Mouse (Mus musculus): ENCODE measurements around the gene Ttc24.

The Ttc24 gene

DNA sequence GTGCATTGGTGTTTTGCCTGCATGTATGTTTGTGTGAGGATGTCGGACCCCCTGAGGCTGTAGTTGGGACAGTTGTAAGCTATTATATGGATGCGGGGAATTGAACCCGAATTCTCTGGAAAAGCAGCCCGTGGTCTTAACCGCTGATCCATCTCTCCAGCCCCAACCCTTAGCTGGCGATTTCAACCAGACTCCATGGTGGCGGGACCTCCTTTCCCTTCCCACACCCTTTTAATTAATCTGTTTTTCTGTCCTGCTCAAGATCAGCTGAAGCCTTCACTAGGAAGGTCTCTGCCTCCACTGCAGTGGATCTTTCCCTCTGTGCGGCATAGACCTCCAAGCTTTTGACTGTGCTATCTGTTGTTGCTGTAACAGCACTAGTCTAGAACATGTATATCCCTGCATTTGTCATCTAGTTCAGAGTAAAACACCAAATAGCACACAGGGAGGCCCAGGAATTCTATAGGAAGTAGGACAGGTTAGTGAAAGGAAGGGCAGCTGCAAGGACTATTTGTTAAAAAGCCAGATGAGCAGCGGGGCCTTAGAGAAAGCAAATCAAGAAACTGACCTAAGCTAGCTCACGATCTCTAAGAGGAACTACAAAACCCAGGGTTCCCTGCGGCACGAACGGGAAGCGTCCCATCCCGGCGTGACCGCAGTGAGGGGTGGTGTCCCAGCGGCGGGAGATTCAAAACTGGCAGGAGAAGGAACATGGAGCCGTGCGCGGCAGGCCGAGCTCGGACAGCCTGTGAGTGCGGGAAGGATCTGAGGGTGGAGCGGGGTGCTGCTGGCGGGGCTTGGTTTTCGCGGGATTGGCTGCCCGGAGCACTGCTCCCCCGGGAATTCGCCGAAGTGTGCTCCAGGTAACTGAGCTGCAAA, 3.5 kb upstream of the Ttc24 start, which contains the start of gene Iqgap3:
TSS of gene Iqgap3 (plus strand) at position 627 of the 879 bp plus-strand sequence.
- peak; percentile 92 for DNase-seq (ENCODE audit: inconsistent ontology term)

DNA sequence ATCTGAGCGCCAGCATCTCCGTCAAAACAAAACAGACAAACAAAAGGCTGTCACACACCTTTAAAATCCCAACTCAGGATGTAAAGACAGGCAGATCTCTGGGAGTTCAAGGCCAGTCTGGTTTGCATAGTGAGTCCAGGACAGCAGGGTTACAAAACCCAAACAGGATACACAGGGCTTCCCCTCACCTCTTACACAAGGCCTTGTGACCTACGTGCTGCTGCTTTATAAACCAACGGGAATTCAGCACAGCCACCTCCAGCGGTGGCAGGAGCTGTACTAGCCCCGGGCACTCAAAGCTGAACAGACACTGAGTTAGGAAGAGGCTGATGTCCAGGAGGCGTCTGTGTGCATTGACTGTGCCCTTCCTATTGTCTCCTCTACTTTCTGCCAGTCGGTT, 663 bp downstream of the Ttc24 start:
- no peak for DNase-seq (ENCODE audit: inconsistent ontology term)

DNA sequence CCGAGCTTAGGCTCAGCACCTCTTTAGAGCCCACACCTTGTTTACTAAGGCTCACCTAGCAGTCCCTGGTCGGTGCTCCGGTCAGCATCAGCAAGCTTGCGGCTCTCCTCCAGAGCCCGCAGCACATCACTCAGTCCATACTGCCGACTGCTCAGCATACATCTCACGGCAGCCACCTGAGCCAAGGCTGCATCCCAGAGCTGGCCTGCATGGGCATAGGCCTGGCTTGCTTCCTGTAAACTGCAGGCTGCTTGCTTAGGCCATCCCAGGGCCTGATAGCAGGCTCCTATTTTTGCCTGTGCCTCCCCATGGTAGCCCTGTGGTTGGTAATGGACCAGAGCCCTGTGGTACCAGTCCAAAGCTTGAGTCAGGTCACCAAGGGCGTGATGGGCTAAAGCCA, 3.3 kb downstream of the Ttc24 start:
- DNase-seq (ENCODE audit: inconsistent ontology term) = no peak

GRCm38 (mm10) chr3:88074351-88074750, 3.8 kb downstream of the Ttc24 start:
- no peak for DNase-seq (ENCODE audit: inconsistent ontology term)

DNA sequence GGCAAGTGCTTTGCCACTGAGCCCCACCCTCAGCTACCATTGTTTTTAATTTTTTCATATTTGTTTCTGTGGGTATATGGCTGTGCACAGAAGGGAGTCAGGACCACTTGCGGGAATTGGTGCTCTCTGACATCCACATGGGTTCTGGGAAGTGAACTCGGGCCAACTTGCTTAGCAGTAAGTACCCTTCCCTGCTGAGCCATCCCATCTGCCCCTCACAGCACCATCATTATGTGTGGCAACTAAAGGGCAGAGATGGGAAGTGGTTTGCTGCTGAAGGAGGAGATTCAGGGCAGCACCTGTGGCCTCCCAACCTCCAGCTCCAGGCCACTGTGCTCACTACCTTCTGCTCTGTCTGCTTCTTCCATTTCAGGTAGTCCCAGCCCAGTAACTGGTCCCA, 4.5 kb downstream of the Ttc24 start:
- DNase-seq (ENCODE audit: inconsistent ontology term) = no peak

- DNase-seq (ENCODE audit: inconsistent ontology term) = peak; percentile 84
Measured at GRCm38 (mm10) chr3:88071783-88072182, 6.3 kb downstream of the Ttc24 start.

GRCm38 (mm10) chr3:88068386-88068785, 9.7 kb downstream of the Ttc24 start:
- DNase-seq (ENCODE audit: inconsistent ontology term) = no peak

DNA sequence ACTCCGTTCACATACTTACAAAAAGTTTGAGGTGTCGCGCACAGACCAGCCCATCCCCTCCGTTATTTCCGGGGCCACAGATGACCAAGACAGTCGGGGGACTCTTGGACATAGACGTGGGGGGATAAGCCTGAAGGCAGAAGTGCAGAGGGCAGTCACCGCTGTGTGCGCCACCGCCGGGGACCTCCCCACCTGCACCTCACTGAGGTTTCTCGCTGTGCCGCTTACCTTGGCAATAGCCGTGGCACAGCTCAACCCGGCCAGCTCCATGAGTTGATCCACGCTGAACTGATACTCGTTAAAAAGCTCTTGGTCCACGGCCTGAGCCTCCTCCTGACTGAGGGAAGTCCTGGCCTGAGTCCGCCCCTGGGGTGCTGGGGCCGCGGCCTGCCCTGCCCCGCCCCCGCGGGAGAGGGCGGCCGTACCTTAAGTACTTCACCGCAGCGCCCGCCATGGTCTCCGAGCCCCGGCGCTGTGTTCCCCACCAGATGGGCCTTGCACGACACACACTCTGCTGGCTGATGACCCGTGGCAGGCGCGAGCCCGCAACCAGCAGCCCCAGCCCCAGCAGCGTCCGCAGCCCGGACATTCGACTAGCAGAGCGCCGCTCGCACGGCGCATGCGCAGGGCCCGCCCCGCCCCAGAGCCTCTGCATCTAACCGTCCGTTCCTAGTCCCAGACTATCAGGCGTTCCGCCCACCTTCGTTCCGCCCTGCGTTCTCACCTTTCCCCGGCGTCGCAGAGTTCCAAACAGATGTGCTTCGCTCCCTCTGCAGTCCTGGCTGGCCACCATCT, 20.0 kb downstream of the Ttc24 start, which contains the start of gene Naxe:
TSS of gene Naxe (minus strand) at position 594 of the 795 bp plus-strand sequence.
- DNase-seq (ENCODE audit: inconsistent ontology term) = peak; percentile 94

DNA sequence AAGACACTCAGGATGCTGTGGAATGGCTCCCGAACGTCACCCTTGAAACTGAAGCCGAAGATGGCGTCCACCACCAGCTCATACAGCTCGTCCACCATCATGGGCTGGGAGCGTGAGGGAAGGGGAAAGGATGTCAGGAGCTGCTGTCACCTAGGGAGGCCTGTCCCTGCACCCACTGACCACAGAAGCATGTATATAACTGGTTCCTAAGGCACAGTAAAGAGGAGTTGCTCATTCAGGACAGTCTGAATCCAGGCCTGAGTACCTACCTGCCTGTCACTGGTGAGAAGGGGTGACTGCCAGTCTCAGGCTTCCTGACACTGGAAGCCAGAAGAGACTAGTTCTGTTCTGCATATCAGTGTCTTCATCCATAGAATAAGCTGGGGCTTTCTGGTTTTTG, 21.1 kb downstream of the Ttc24 start:
- no peak for DNase-seq (ENCODE audit: inconsistent ontology term)

DNA sequence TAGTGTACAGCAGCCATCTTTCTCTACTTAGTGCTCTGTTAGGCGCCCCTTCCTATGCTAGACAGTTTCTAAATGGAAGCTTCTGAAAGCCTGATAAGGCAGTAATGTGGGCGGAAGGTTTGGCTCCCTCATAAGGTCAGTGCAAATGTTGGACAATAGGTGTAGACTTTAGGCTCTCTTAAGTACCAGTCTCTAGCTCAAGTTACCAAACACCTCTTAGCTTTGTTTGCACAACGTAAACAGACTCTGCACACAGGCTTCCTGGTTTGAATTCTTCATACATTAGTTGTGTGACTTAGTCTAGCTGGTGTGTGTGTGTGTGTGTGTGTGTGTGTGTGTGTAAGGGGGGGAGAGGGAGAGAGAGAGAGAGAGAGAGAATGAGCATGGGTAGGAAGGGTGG, 28.6 kb downstream of the Ttc24 start:
- no peak for DNase-seq (ENCODE audit: inconsistent ontology term)

GRCm38 (mm10) chr3:88042661-88043421, 35.3 kb downstream of the Ttc24 start, which contains the start of gene Gpatch4:
Gene Gpatch4, plus strand, starts transcription at chr3:88043108.
- peak; percentile 78 for DNase-seq (ENCODE audit: inconsistent ontology term)

- no peak for DNase-seq (ENCODE audit: inconsistent ontology term)
Measured at GRCm38 (mm10) chr3:88035561-88036293, 42.4 kb downstream of the Ttc24 start.

DNA sequence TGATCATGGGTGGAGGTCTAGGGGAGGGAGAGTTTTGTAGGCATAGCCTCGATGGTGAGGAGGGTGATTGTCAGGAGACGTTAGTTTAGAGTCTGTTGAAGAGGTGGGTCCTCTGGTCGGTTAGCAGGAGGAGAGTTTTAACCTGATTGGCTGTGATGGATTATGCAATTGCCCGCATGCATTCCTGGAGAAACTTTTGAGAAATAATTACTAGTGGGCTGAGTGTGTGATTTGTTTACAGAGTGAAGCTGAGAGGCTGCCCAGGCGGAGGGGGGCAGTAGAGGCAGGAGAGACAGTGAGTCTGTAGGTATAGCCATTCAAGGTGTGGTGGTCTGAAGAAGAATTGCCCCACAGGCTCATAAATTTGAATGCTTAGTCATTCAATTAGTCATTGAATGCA, 44.6 kb downstream of the Ttc24 start:
- DNase-seq (ENCODE audit: inconsistent ontology term) = no peak

DNA sequence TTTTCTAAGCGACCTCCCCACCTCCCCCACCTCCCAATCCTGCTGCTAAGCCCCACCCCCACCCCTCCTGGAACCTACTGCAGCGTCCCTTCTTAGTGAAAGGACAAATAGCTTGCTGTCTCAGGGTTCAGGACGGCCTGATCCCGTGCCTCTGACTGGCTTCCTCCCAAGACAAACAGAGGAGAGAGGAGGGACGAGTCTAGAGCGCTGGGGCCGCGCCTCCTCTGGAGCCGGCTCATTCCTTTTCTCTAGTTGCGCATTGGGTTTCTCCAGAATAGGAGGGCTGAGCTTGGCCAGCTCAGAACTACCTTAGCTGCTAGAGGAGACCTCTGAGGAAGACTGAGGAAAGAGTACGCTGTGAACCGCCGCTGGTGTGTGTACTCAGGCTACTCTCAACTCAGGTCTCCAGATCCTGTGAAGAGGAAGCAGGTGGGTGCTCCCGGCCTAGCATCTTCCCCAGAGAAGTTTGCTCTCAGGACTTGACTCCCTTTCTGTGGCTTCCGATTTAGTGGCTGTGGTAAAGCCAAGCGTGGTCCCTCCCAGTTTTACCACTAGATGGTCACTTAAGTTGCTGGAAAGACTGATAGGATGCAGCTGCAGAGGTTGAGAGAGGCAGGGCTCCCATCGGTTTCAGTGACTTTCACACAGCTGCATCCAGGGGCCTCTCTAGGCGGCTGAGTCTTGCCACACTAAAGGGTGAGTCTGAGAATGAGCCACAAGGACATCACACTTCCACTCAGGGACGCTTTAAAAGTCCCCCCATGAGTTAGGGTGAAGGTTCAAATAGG, 47.3 kb downstream of the Ttc24 start:
- peak; percentile 14 for DNase-seq (ENCODE audit: inconsistent ontology term)

GRCm38 (mm10) chr3:88027434-88028186, 50.5 kb downstream of the Ttc24 start, which contains the start of gene Hapln2:
Gene Hapln2, minus strand, starts transcription at chr3:88027583.
- no peak for DNase-seq (ENCODE audit: inconsistent ontology term)

DNA sequence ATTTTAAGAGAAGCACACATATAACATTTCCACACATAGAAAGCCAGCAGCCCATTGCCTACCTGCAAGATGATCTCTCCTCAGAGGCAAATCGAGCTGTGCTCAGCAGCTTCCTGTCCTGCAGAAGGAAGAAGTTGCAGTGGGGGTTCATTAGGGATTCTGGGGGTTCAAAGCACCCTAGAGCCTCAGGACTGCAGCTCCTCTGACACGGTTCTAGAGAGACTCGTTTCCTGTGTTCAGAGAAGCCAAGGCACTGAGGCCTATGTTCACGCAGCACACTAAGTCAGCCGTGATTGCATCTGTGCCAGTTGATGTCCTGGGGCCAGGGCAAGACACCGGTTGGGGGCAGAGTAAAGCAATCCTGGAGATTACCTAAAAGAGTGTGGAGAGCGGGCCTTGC, 51.3 kb downstream of the Ttc24 start:
- no peak for DNase-seq (ENCODE audit: inconsistent ontology term)

- DNase-seq (ENCODE audit: inconsistent ontology term) = no peak
Measured at GRCm38 (mm10) chr3:88023192-88024074, 54.7 kb downstream of the Ttc24 start.

Measured in Muller cell, postnatal 12 days (primary cell).